In the genomic region with DNA sequence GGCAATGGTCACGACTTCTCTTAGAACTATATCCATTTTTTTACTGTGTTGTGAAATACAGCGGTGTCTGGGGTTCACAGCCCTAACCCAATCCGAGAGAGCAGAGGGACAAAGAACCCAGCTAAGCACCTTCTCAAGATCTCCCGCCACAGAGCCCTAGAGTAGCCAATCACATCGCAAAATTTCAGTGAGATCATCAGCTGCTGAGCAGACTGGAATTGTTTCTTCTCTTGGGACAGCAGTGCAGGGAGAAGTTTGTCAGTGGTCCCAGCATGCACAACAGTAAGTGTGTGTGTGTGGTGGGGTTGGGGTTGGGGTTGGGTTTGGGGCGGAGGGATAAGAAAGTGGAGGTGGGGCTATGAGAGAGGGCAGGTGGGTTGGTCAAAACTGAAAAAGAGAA, we compare ENCODE assay signal across 8 mouse cellular contexts. TPM values are rescaled to one million over a fixed set of nuclear protein-coding genes. Genes with fewer than 3 reads are reported as not detected.
A peak's percentile ranks its signal among the peaks of the same experiment; 100 is the strongest.
DNase-seq lines count a peak whose midpoint lies in the region; ATAC-seq and TF ChIP-seq lines count a peak whose summit lies in the region.

No protein-coding gene starts in this region.

- no peak for TF ChIP-seq POLR2A in lung, adult 2 months (IDR thresholded peaks at IDR 0.05; ENCODE audit: borderline replicate concordance, extremely low read depth, low read depth, low read length)
- no peak for TF ChIP-seq POLR2A in spleen, adult 2 months (IDR thresholded peaks at IDR 0.05; ENCODE audit: low read depth, low read length)

- WGBS in lung, adult 2 months, result 3% methylated on average over 6 of the region's 6 CpGs
- WGBS in heart, embryonic 11.5 days (ENCODE audit: insufficient replicate concordance), result under 1% methylated on average over 6 of the region's 6 CpGs
- 3% methylated on average over 6 of the region's 6 CpGs for WGBS in kidney, embryonic 15.5 days
- 7% methylated on average over 6 of the region's 6 CpGs for WGBS in spleen, adult 2 months

- no peaks in the 10 kb centered on the region for H3K4me1 ChIP-seq in lung, adult 2 months (ENCODE audit: control insufficient read depth, insufficient read depth, low read length)
- peaks cover 7% of the 10 kb centered on the region for H3K4me1 ChIP-seq in heart, embryonic 11.5 days (ENCODE audit: control insufficient read depth, insufficient read depth, low read length)
- no peaks in the 10 kb centered on the region for H3K4me1 ChIP-seq in kidney, embryonic 15.5 days
- no peaks in the 10 kb centered on the region for H3K4me1 ChIP-seq in spleen, adult 2 months (ENCODE audit: control insufficient read depth, insufficient read depth, insufficient read length)

- H3K9me3 ChIP-seq in heart, embryonic 11.5 days (replicated peaks; ENCODE audit: control insufficient read depth, low read length), result no peaks in the 10 kb centered on the region
- H3K9me3 ChIP-seq in kidney, embryonic 15.5 days (replicated peaks), result no peaks in the 10 kb centered on the region

- peak overlapping the region; percentile 58 for H3K9ac ChIP-seq in heart, embryonic 11.5 days (ENCODE audit: low read depth, low read length)
- H3K9ac ChIP-seq in kidney, embryonic 15.5 days, result 0 out of 2 replicates have a peak overlapping the region, but pooled peaks have one; percentile 14

- no peak for TF ChIP-seq CTCF in lung, adult 2 months (IDR thresholded peaks at IDR 0.05; ENCODE audit: insufficient read depth, low read length)
- no peak for TF ChIP-seq CTCF in spleen, adult 2 months (IDR thresholded peaks at IDR 0.05; ENCODE audit: extremely low read depth, insufficient read depth, insufficient read length, insufficient replicate concordance)

- peak; percentile 23 to 35 for DNase-seq in lung, adult 18-20 months
- DNase-seq in lung, adult 2 months, result no peak
- peak; percentile 87 for DNase-seq in embryo, embryonic 10 days (ENCODE audit: low spot score)
- peak; percentile 30 to 31 for DNase-seq in spleen, adult 2 months (ENCODE audit: low read depth in 1 of 2, low spot score in 2 of 2)
- DNase-seq in gastrocnemius, postnatal 36 days, result no peak

- no peaks in the 10 kb centered on the region for H3K27me3 ChIP-seq in heart, embryonic 11.5 days (ENCODE audit: control insufficient read depth, insufficient read depth, low read length)
- H3K27me3 ChIP-seq in kidney, embryonic 15.5 days, result no peaks in the 10 kb centered on the region
- no peaks in the 10 kb centered on the region for H3K27me3 ChIP-seq in spleen, adult 2 months (ENCODE audit: control insufficient read depth, insufficient read depth, low read length)

- peak overlapping the region; percentile 72 for H3K4me2 ChIP-seq in heart, embryonic 11.5 days
- H3K4me2 ChIP-seq in kidney, embryonic 15.5 days, result peak overlapping the region; percentile 52

- H3K4me3 ChIP-seq in lung, adult 2 months (replicated peaks; ENCODE audit: extremely low read depth, low read depth, low read length), result no peak overlapping the region
- peak overlapping the region; percentile 39 for H3K4me3 ChIP-seq in heart, embryonic 11.5 days (ENCODE audit: low read depth, low read length)
- peak overlapping the region; percentile 25 for H3K4me3 ChIP-seq in kidney, embryonic 15.5 days (replicated peaks)
- H3K4me3 ChIP-seq in spleen, adult 2 months (ENCODE audit: extremely low read depth, insufficient read depth, insufficient read length), result no peak overlapping the region

- peak; percentile 79 for ATAC-seq in heart, embryonic 11.5 days (replicated peaks; ENCODE audit: insufficient number of reproducible peaks, low FRiP score, low TSS enrichment)
- peak; percentile 90 for ATAC-seq in kidney, embryonic 15.5 days (replicated peaks; ENCODE audit: low FRiP score)
- ATAC-seq in megakaryocyte, adult 5-6 weeks (ENCODE audit: poor library complexity, severe bottlenecking), result peak; percentile 55; the same call in 1 of the 2 replicates

- intact Hi-C loops in gastrocnemius, postnatal 36 days (cut with DNase I), result no loop called here

- H3K36me3 ChIP-seq in heart, embryonic 11.5 days (ENCODE audit: control insufficient read depth, insufficient read depth, low read length), result no peaks in the 10 kb centered on the region
- no peaks in the 10 kb centered on the region for H3K36me3 ChIP-seq in kidney, embryonic 15.5 days
- no peaks in the 10 kb centered on the region for H3K36me3 ChIP-seq in spleen, adult 2 months (ENCODE audit: control insufficient read depth, insufficient read depth, low read length)

- no peak overlapping the region for H3K27ac ChIP-seq in heart, embryonic 11.5 days (ENCODE audit: low read depth, low read length)
- no peak overlapping the region for H3K27ac ChIP-seq in kidney, embryonic 15.5 days
- no peak overlapping the region for H3K27ac ChIP-seq in spleen, adult 2 months (ENCODE audit: insufficient read depth, low read length)

RNA-seq across cellular contexts. Expression of a gene that starts 0.7 kb away (rescaled TPM):
- polyA plus RNA-seq in lung, adult 2 months (2012; rRNA removed), result 2.8 and 5.1 TPM in 2 replicates
- 1.9 and 3.1 TPM in 2 replicates for polyA plus RNA-seq in heart, embryonic 11.5 days (2014; fragmentation: Nextera tagmentation; extraction: Ambion mirVana)
- polyA plus RNA-seq in kidney, embryonic 15.5 days (2015; fragmentation: Nextera tagmentation; extraction: Ambion mirVana), result 2.7 and 2.9 TPM in 2 replicates
- 56.4 and 68.1 TPM in 2 replicates for total RNA-seq in megakaryocyte, adult 5-6 weeks (2015)
- total RNA-seq in megakaryocyte, adult 5-6 weeks (2017), result 91.8 and 109 TPM in 2 replicates
- 10.0 and 10.4 TPM in 2 replicates for polyA plus RNA-seq in spleen, adult 2 months (2012; rRNA removed)
- under 1 TPM in 1 of 2 experiments, not detected in 1; 0.47 TPM for total RNA-seq in gastrocnemius, postnatal 36 days (2021)

RNA-seq across cellular contexts. Expression of a gene that starts 16.4 kb away (rescaled TPM):
- 2.2 and 2.3 TPM in 2 replicates for polyA plus RNA-seq in lung, adult 2 months (2012; rRNA removed)
- polyA plus RNA-seq in heart, embryonic 11.5 days (2014; fragmentation: Nextera tagmentation; extraction: Ambion mirVana), result 5.0 and 5.5 TPM in 2 replicates
- polyA plus RNA-seq in kidney, embryonic 15.5 days (2015; fragmentation: Nextera tagmentation; extraction: Ambion mirVana), result 0.82 and 1.0 TPM in 2 replicates
- total RNA-seq in megakaryocyte, adult 5-6 weeks (2015), result 1.0 and 1.8 TPM in 2 replicates
- 0.40 and 1.0 TPM in 2 replicates for total RNA-seq in megakaryocyte, adult 5-6 weeks (2017)
- polyA plus RNA-seq in spleen, adult 2 months (2012; rRNA removed), result 13.0 and 13.2 TPM in 2 replicates
- total RNA-seq in gastrocnemius, postnatal 36 days (2021), result 1 to 10 TPM; 2.2 to 2.9 TPM

RNA-seq across cellular contexts. Expression of a gene that starts 17.5 kb away (rescaled TPM):
- 1.6 and 3.6 TPM in 2 replicates for polyA plus RNA-seq in lung, adult 2 months (2012; rRNA removed)
- 1.3 TPM in 2 replicates for polyA plus RNA-seq in heart, embryonic 11.5 days (2014; fragmentation: Nextera tagmentation; extraction: Ambion mirVana)
- 0.71 and 1.3 TPM in 2 replicates for polyA plus RNA-seq in kidney, embryonic 15.5 days (2015; fragmentation: Nextera tagmentation; extraction: Ambion mirVana)
- total RNA-seq in megakaryocyte, adult 5-6 weeks (2015), result 1.5 and 2.1 TPM in 2 replicates
- total RNA-seq in megakaryocyte, adult 5-6 weeks (2017), result 0.51 and 5.2 TPM in 2 replicates
- 5.1 and 9.6 TPM in 2 replicates for polyA plus RNA-seq in spleen, adult 2 months (2012; rRNA removed)
- total RNA-seq in gastrocnemius, postnatal 36 days (2021), result 1 to 10 TPM; 8.7 to 8.9 TPM

Comparison
In these comparisons a context has a peak if more than half of its experiments do, and no peak if none do; other contexts are left out.
1. DNase-seq: peak in lung, adult 18-20 months (2 of 2), embryo, embryonic 10 days (single experiment) and spleen, adult 2 months (2 of 2); none in lung, adult 2 months (single experiment) and gastrocnemius, postnatal 36 days (0 of 2).
2. H3K4me3 ChIP-seq: peak in heart, embryonic 11.5 days (single experiment) and kidney, embryonic 15.5 days (single experiment); none in lung, adult 2 months (single experiment) and spleen, adult 2 months (single experiment).
3. Peak in every context shown above with its lines, with median percentiles within 50 percentile points of each other: ATAC-seq.